Mouse (Mus musculus): ENCODE results near the gene Rhov. TPM values are rescaled to one million over a fixed set of nuclear protein-coding genes. Genes with fewer than 3 reads are reported as not detected.

The Rhov gene
- polyA plus RNA-seq, 1 experiment from 2014 or later: 0.20 TPM

DNA sequence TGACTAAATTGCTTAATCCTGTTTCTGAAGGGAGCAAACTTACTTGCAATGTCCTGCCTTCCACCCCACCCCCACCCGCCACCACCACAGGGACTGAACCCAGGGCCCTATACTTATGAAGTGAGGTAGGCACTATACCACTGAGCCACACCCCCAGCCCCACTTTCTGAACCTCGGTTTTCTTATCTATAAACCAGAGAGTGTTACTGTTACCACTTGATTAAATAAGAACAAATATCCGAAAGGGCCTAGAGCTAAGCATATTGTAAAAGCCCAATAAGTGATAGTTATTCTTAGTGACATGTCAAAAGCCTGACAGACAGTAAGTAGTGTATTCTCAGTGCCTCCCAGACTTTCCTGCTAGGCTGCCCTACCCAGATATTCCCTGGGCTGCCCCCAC lies 33.3 kb upstream of the Rhov start:
- peak; percentile 28 for ATAC-seq (ENCODE audit: low read depth)
- no peaks in the 10 kb centered on the region; the same call in 1 of the 2 replicates for H3K27me3 ChIP-seq (ENCODE audit: control insufficient read depth, insufficient read depth, low read depth, low read length)
- no peaks in the 10 kb centered on the region; the same call in 1 of the 2 replicates for H3K36me3 ChIP-seq (ENCODE audit: control insufficient read depth, insufficient read depth)
- H3K4me3 ChIP-seq (ENCODE audit: low read depth, low read length): no peak overlapping the region
- no peak overlapping the region for H3K4me2 ChIP-seq (ENCODE audit: low read depth, low read length)
- no peak overlapping the region for H3K9ac ChIP-seq (ENCODE audit: low read depth, low read length)
- peak overlapping the region; percentile 35; the same call in 1 of the 2 replicates for H3K27ac ChIP-seq (ENCODE audit: low read length)
- 21% methylated on average over 3 of the region's 3 CpGs for WGBS (ENCODE audit: insufficient replicate concordance)
- H3K4me1 ChIP-seq (ENCODE audit: control insufficient read depth, low read depth, low read length): peaks cover 43% of the 10 kb centered on the region
- no peaks in the 10 kb centered on the region for H3K9me3 ChIP-seq (replicated peaks; ENCODE audit: control insufficient read depth, low read length)

DNA sequence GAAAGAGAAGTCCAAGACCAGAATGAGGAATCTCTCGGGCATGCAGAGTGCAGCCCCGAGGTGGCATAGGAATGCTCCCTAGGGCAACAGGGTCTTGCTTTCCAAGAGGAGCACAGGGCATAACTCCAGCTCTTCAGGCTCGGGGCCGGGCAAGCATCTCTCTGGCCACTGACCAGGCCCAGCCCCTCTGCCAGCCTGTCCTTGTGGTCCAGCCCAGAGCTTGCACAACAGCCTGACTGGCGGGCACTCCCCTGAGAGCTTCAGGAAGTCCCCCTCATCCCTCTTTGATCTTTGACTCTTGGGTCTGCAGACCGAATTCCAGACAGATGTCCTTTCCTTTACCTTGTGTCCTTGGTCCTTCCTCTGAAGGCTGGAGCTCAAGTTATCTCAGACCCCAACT lies 31.8 kb upstream of the Rhov start:
- Histone ChIP-seq H3K36me3 (ENCODE audit: control insufficient read depth, insufficient read depth) (peaks cover 4% of the 10 kb centered on the region; the same call in 1 of the 2 replicates), H3K9ac (ENCODE audit: low read depth, low read length) (no peak overlapping the region), H3K9me3 (replicated peaks; ENCODE audit: control insufficient read depth, low read length) (no peaks in the 10 kb centered on the region), H3K27ac (ENCODE audit: low read length) (no peak overlapping the region), H3K27me3 (ENCODE audit: control insufficient read depth, insufficient read depth, low read depth, low read length) (no peaks in the 10 kb centered on the region; the same call in 1 of the 2 replicates), H3K4me1 (ENCODE audit: control insufficient read depth, low read depth, low read length) (peaks cover 47% of the 10 kb centered on the region), H3K4me3 (ENCODE audit: low read depth, low read length) (no peak overlapping the region), H3K4me2 (ENCODE audit: low read depth, low read length) (no peak overlapping the region)
- WGBS (ENCODE audit: insufficient replicate concordance): 60% methylated on average over 6 of the region's 6 CpGs
- ATAC-seq (ENCODE audit: low read depth): no peak

DNA sequence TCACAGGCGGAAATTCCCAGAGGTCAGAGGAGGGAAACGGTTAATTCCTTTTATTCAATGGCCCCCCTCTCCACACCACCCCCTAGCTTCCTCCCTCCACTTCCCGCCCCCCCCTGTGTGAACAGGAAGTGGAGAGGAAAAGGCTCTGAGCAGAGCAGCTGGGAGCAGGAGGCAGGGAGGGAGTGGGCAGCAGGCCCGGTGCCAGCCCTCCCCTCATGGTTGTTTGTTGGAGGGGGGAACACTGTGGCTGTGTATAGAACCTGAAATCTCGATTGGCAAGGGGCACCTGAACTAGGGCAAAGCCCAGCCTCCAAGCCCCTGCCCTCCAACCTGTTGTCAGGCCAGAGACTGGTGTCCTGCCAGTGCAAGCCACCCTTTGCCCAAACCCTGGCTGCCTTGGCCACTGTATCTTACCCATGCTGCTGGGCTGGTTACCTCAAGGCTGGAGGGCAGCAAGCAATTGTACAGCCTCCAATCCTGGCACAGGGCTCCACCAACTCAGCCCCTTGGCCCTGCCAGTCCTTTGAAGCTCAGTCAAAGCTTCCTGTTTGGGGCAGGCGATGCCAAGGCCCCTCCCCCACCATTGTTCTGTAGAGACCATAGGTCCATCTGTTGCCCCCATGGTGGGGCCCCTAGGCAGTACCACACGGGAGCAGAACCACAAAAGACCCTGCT lies 29.9 kb upstream of the Rhov start:
- 26% methylated on average over 7 of the region's 7 CpGs for WGBS (ENCODE audit: insufficient replicate concordance)
- Histone ChIP-seq H3K4me3 (ENCODE audit: low read depth, low read length) (peak overlapping the region; percentile 49), H3K27ac (ENCODE audit: low read length) (peak overlapping the region; percentile 56; the same call in 1 of the 2 replicates), H3K4me2 (ENCODE audit: low read depth, low read length) (peak overlapping the region; percentile 78), H3K9ac (ENCODE audit: low read depth, low read length) (peak overlapping the region; percentile 52), H3K9me3 (replicated peaks; ENCODE audit: control insufficient read depth, low read length) (no peaks in the 10 kb centered on the region), H3K36me3 (ENCODE audit: control insufficient read depth, insufficient read depth) (peaks cover 15% of the 10 kb centered on the region), H3K4me1 (ENCODE audit: control insufficient read depth, low read depth, low read length) (peaks cover 47% of the 10 kb centered on the region), H3K27me3 (ENCODE audit: control insufficient read depth, insufficient read depth, low read depth, low read length) (no peaks in the 10 kb centered on the region; the same call in 1 of the 2 replicates)
- peak; percentile 12 for ATAC-seq (ENCODE audit: low read depth)

DNA sequence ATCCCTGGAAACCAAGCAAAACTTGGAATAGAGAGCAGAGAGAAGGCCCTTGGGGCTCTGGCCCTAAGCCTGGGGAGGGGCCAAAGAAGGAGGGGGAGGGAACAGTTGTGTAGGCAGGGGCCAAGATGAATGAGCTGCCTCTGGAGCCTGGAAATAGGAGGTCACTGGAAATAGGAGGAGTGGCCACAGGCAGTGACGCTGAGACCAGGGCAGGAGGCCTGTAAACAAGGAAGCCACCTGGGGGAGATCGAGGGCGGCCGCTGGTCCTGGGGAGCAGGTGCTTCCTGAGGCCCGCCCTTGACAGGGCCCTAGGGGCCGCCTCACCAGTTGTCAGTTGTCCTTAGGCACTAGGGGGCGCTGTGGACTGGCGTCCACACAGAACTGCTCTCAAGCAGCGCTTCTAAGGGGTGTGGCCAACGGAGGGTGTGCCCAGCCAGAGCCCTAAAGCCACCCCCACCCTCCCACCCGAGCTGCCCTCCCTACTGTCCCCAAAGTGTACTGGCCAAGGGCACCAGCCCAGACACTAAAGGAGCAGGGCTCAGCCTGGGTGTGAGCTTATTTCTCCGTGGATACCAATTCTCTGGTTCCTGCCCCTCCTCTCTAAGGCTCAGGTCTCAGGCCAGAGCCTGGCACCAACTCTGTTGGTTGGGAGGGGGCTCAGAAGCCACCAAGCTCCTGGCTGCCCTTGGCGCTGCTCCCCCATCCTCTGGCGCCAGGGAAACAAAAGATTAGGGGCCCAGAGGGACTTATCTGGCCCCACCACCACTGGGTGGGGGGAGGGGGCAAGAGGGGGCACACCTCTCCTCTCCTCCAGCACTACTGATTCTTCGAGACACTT lies 29.1 kb upstream of the Rhov start:
- H3K9ac ChIP-seq (ENCODE audit: low read depth, low read length): peak overlapping the region; percentile 52
- H3K27ac ChIP-seq (ENCODE audit: low read length): peak overlapping the region; percentile 64
- no peaks in the 10 kb centered on the region for H3K9me3 ChIP-seq (replicated peaks; ENCODE audit: control insufficient read depth, low read length)
- ATAC-seq (ENCODE audit: low read depth): peak; percentile 87
- H3K4me1 ChIP-seq (ENCODE audit: control insufficient read depth, low read depth, low read length): peaks cover 44% of the 10 kb centered on the region
- peaks cover 15% of the 10 kb centered on the region for H3K36me3 ChIP-seq (ENCODE audit: control insufficient read depth, insufficient read depth)
- H3K4me2 ChIP-seq (ENCODE audit: low read depth, low read length): peak overlapping the region; percentile 78
- H3K4me3 ChIP-seq (ENCODE audit: low read depth, low read length): peak overlapping the region; percentile 49
- no peaks in the 10 kb centered on the region; the same call in 1 of the 2 replicates for H3K27me3 ChIP-seq (ENCODE audit: control insufficient read depth, insufficient read depth, low read depth, low read length)
- WGBS (ENCODE audit: insufficient replicate concordance): under 1% methylated on average over 13 of the region's 15 CpGs

DNA sequence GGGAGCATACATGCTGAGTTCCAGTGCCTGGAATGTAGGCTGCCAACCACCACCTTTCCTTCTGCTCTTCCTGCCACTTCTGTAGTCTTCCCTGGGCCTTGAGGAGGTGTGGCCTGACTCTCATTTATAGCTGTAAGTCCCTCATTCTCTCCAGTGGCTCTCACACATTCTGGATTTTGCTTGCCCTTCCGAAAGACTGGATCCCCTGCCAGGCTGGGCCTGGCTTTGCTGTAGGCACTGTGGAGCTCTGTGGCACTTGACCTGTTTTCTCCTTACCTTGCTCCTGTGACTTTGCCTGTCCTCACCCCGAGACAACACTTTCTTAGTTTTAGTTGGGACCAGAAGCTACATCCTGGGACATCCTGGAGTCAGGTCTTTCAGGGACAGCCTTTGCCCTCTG lies 27.8 kb upstream of the Rhov start:
- Histone ChIP-seq H3K9me3 (replicated peaks; ENCODE audit: control insufficient read depth, low read length) (no peaks in the 10 kb centered on the region), H3K4me2 (ENCODE audit: low read depth, low read length) (no peak overlapping the region), H3K27ac (ENCODE audit: low read length) (no peak overlapping the region), H3K27me3 (ENCODE audit: control insufficient read depth, insufficient read depth, low read depth, low read length) (no peaks in the 10 kb centered on the region; the same call in 1 of the 2 replicates), H3K4me3 (ENCODE audit: low read depth, low read length) (no peak overlapping the region), H3K36me3 (ENCODE audit: control insufficient read depth, insufficient read depth) (peaks cover 15% of the 10 kb centered on the region), H3K9ac (ENCODE audit: low read depth, low read length) (no peak overlapping the region), H3K4me1 (ENCODE audit: control insufficient read depth, low read depth, low read length) (peaks cover 31% of the 10 kb centered on the region)
- 80% methylated on average over 2 of the region's 2 CpGs for WGBS (ENCODE audit: insufficient replicate concordance)
- no peak for ATAC-seq (ENCODE audit: low read depth)

DNA sequence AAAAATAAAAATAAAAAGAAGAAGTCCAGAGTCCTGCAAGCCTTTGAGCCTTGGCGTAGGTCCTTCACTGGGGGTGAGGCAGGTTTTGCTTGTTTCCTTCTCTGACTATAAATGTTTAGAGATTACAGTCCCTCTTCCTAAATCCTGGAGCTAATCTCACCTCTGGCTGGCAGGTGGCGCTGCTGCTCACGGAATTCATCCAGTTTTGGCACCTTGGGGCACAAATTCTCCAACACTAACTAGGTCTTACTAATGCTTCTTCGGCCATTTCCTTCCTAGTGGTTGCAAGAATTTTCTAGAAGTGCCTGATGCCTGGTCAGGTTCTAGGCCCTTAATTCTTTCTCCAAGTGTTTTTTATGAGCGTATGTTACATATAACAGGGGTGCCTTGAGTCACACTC lies 27.3 kb upstream of the Rhov start:
- no peak for ATAC-seq (ENCODE audit: low read depth)
- Histone ChIP-seq H3K36me3 (ENCODE audit: control insufficient read depth, insufficient read depth) (peaks cover 20% of the 10 kb centered on the region), H3K9me3 (replicated peaks; ENCODE audit: control insufficient read depth, low read length) (no peaks in the 10 kb centered on the region), H3K27ac (ENCODE audit: low read length) (no peak overlapping the region), H3K9ac (ENCODE audit: low read depth, low read length) (no peak overlapping the region), H3K4me1 (ENCODE audit: control insufficient read depth, low read depth, low read length) (peaks cover 31% of the 10 kb centered on the region), H3K4me2 (ENCODE audit: low read depth, low read length) (no peak overlapping the region), H3K4me3 (ENCODE audit: low read depth, low read length) (no peak overlapping the region), H3K27me3 (ENCODE audit: control insufficient read depth, insufficient read depth, low read depth, low read length) (no peaks in the 10 kb centered on the region; the same call in 1 of the 2 replicates)
- WGBS (ENCODE audit: insufficient replicate concordance): 43% methylated on average over 5 of the region's 5 CpGs

DNA sequence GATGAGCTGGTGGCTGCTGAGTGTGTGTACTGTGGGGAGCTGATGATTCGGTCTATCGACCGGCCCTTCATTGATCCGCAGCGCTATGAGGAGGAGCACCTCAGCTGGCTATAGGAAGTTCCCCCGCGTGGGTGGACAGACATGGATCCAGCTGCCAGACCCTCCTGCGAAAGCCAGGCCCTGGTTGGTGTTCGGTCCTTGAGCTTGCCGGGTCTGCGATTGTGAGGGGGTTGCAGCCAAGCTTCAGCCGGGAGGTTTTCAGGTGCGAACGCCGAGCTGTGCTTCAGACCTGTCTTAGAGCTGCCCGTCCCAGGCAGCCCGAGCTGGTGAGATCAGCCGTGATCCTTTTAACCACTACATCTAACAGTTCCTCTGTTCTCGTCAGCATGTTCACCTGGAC lies 26.4 kb upstream of the Rhov start:
- Histone ChIP-seq H3K4me3 (ENCODE audit: low read depth, low read length) (no peak overlapping the region), H3K36me3 (ENCODE audit: control insufficient read depth, insufficient read depth) (peaks cover 28% of the 10 kb centered on the region), H3K27me3 (ENCODE audit: control insufficient read depth, insufficient read depth, low read depth, low read length) (no peaks in the 10 kb centered on the region; the same call in 1 of the 2 replicates), H3K27ac (ENCODE audit: low read length) (no peak overlapping the region), H3K4me2 (ENCODE audit: low read depth, low read length) (no peak overlapping the region), H3K4me1 (ENCODE audit: control insufficient read depth, low read depth, low read length) (peaks cover 27% of the 10 kb centered on the region), H3K9me3 (replicated peaks; ENCODE audit: control insufficient read depth, low read length) (no peaks in the 10 kb centered on the region), H3K9ac (ENCODE audit: low read depth, low read length) (no peak overlapping the region)
- 81% methylated on average over 19 of the region's 19 CpGs for WGBS (ENCODE audit: insufficient replicate concordance)
- ATAC-seq (ENCODE audit: low read depth): no peak

DNA sequence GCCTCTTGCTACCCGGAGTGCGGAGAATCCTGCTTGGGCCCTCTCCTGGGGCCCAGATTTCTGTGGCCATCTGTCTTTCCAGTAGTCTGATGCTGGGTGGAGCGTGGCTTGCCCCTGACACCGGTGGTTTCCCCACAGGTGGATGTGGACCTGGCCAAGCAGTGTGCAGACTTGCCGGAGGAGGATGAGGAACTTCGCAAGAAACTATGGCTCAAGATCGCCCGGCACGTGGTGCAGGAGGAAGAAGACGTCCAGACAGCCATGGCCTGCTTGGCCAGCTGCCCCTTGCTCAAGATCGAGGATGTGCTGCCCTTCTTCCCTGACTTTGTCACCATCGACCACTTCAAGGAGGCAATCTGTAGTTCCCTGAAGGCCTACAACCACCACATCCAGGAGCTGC lies 25.7 kb upstream of the Rhov start:
- peaks cover 31% of the 10 kb centered on the region for H3K36me3 ChIP-seq (ENCODE audit: control insufficient read depth, insufficient read depth)
- ATAC-seq (ENCODE audit: low read depth): no peak
- no peaks in the 10 kb centered on the region; the same call in 1 of the 2 replicates for H3K27me3 ChIP-seq (ENCODE audit: control insufficient read depth, insufficient read depth, low read depth, low read length)
- peaks cover 27% of the 10 kb centered on the region for H3K4me1 ChIP-seq (ENCODE audit: control insufficient read depth, low read depth, low read length)
- no peaks in the 10 kb centered on the region for H3K9me3 ChIP-seq (replicated peaks; ENCODE audit: control insufficient read depth, low read length)
- no peak overlapping the region for H3K9ac ChIP-seq (ENCODE audit: low read depth, low read length)
- WGBS (ENCODE audit: insufficient replicate concordance): 70% methylated on average over 12 of the region's 12 CpGs
- no peak overlapping the region for H3K4me3 ChIP-seq (ENCODE audit: low read depth, low read length)
- H3K4me2 ChIP-seq (ENCODE audit: low read depth, low read length): no peak overlapping the region
- H3K27ac ChIP-seq (ENCODE audit: low read length): no peak overlapping the region

DNA sequence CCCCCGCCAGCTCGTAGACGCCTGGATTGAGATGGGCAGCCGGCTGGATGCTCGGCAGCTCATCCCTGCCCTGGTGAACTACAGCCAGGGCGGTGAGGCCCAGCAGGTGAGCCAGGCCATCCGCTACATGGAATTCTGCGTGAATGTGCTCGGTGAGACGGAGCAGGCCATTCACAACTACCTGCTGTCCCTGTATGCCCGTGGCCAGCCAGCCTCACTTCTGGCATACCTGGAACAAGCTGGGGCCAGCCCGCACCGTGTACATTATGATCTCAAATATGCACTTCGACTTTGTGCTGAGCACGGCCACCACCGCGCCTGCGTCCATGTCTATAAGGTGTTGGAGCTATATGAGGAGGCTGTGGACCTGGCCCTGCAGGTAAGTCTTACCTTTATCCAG lies 23.3 kb upstream of the Rhov start:
- WGBS (ENCODE audit: insufficient replicate concordance): 84% methylated on average over 18 of the region's 18 CpGs
- H3K4me2 ChIP-seq (ENCODE audit: low read depth, low read length): no peak overlapping the region
- no peak overlapping the region for H3K27ac ChIP-seq (ENCODE audit: low read length)
- peaks cover 11% of the 10 kb centered on the region for H3K4me1 ChIP-seq (ENCODE audit: control insufficient read depth, low read depth, low read length)
- H3K9ac ChIP-seq (ENCODE audit: low read depth, low read length): no peak overlapping the region
- H3K9me3 ChIP-seq (replicated peaks; ENCODE audit: control insufficient read depth, low read length): no peaks in the 10 kb centered on the region
- no peak for ATAC-seq (ENCODE audit: low read depth)
- no peaks in the 10 kb centered on the region for H3K27me3 ChIP-seq (ENCODE audit: control insufficient read depth, insufficient read depth, low read depth, low read length)
- peaks cover 36% of the 10 kb centered on the region for H3K36me3 ChIP-seq (ENCODE audit: control insufficient read depth, insufficient read depth)
- no peak overlapping the region for H3K4me3 ChIP-seq (ENCODE audit: low read depth, low read length)
